In genomic region chr17:46844811-46845210, GRCm38 (mm10) we compare ENCODE assay signal across 13 mouse cellular contexts. TPM values are rescaled to one million over a fixed set of nuclear protein-coding genes. Genes with fewer than 3 reads are reported as not detected.
A peak's percentile ranks its signal among the peaks of the same experiment; 100 is the strongest.
DNase-seq lines count a peak whose midpoint lies in the region; ATAC-seq and TF ChIP-seq lines count a peak whose summit lies in the region.
"Had no signal": no experiment of that assay in that cellular context is flagged by ENCODE, and none has a peak within 500 bp of the region (broad histone marks: within the 10 kb centered on the region; RNA-seq: fewer than 3 reads in every experiment).

No protein-coding gene starts in this region.

- H3K27me3 ChIP-seq in kidney, embryonic 16.5 days (ENCODE audit: insufficient read depth, low read length), result no peaks in the 10 kb centered on the region
- H3K27me3 ChIP-seq: forebrain, embryonic 12.5 days; heart, embryonic 15.5 days; kidney, embryonic 15.5 days had no signal

- H3K4me2 ChIP-seq in kidney, embryonic 16.5 days (replicated peaks; ENCODE audit: low read depth, low read length), result no peak overlapping the region
- H3K4me2 ChIP-seq: forebrain, embryonic 12.5 days; heart, embryonic 15.5 days; kidney, embryonic 15.5 days; lung, embryonic 14.5 days had no signal

- in situ Hi-C loops in ES-E14 (cut with MboI; ENCODE audit: low sequenced_read_pairs in 2 of 2, unreplicated experiment in 2 of 2), result no loop called here

- peaks cover 35% of the 10 kb centered on the region for H3K4me1 ChIP-seq in kidney, embryonic 16.5 days (ENCODE audit: insufficient read depth, low read length)
- H3K4me1 ChIP-seq in ES-E14 (ENCODE audit: control insufficient read depth in 2 of 2, insufficient read depth in 2 of 2, low read length in 2 of 2, poor library complexity in 1 of 2), result peaks cover 2 to 24% of the 10 kb centered on the region in 2 experiments
- H3K4me1 ChIP-seq in lung, adult 2 months (ENCODE audit: control insufficient read depth, insufficient read depth, low read length), result peaks cover 9% of the 10 kb centered on the region

- TF ChIP-seq POLR2A in lung, adult 2 months (IDR thresholded peaks at IDR 0.05; ENCODE audit: borderline replicate concordance, extremely low read depth, low read depth, low read length), result no peak

- WGBS in kidney, embryonic 16.5 days, result 27% methylated on average over 10 of the region's 10 CpGs
- WGBS in lung, adult 2 months, result 60% methylated on average over 10 of the region's 10 CpGs

- no peak for ATAC-seq in kidney, embryonic 16.5 days (ENCODE audit: low FRiP score, low TSS enrichment)

- peak overlapping the region; percentile 9; the same call in 1 of the 2 replicates for H3K9ac ChIP-seq in kidney, embryonic 16.5 days (replicated peaks; ENCODE audit: low read length)
- H3K9ac ChIP-seq in ES-E14 (ENCODE audit: insufficient read depth, low read depth, low read length, poor library complexity, severe bottlenecking), result peak overlapping the region; percentile 45; the same call in 1 of the 2 replicates
- H3K9ac ChIP-seq: heart, embryonic 15.5 days; kidney, embryonic 15.5 days; lung, embryonic 14.5 days had no signal

- H3K4me3 ChIP-seq in kidney, embryonic 16.5 days (ENCODE audit: low read length), result no peak overlapping the region
- H3K4me3 ChIP-seq in ES-E14 (ENCODE audit: insufficient read depth in 1 of 2, low read depth in 1 of 2, low read length in 2 of 2, poor library complexity in 1 of 2, severe bottlenecking in 1 of 2), result peak overlapping the region; percentile 48 to 68
- no peak overlapping the region for H3K4me3 ChIP-seq in lung, adult 2 months (replicated peaks; ENCODE audit: extremely low read depth, low read depth, low read length)
- H3K4me3 ChIP-seq: forebrain, embryonic 12.5 days; heart, embryonic 15.5 days; kidney, embryonic 15.5 days; layer of hippocampus, adult 2 months had no signal

- DNase-seq in kidney, adult 9 months, result no peak
- no peak for DNase-seq in ES-E14 (ENCODE audit: low read depth, low spot score)
- peak; percentile 79 for DNase-seq in brain, adult 2 months (ENCODE audit: low read depth, low spot score)
- DNase-seq in cerebellum, postnatal 10 days, result peak; percentile 76 to 82
- no peak for DNase-seq in lung, adult 2 months
- no peak for DNase-seq in embryo, embryonic 11 days
- DNase-seq: lung, embryonic 14.5 days; retina, postnatal 1 day had no signal

- H3K9me3 ChIP-seq in kidney, embryonic 16.5 days (ENCODE audit: low read length), result no peaks in the 10 kb centered on the region
- H3K9me3 ChIP-seq in ES-E14 (ENCODE audit: control insufficient read depth, insufficient read depth, low read depth, low read length), result no peaks in the 10 kb centered on the region
- H3K9me3 ChIP-seq: forebrain, embryonic 12.5 days; heart, embryonic 15.5 days; kidney, embryonic 15.5 days had no signal

- TF ChIP-seq CTCF in lung, adult 2 months (IDR thresholded peaks at IDR 0.05; ENCODE audit: insufficient read depth, low read length), result no peak

- no peak overlapping the region for H3K27ac ChIP-seq in kidney, embryonic 16.5 days (ENCODE audit: low read length)
- H3K27ac ChIP-seq in ES-E14 (ENCODE audit: insufficient read depth, low read depth, low read length, poor library complexity, severe bottlenecking), result peak overlapping the region; percentile 50; the same call in 1 of the 2 replicates
- H3K27ac ChIP-seq: forebrain, embryonic 12.5 days; heart, embryonic 15.5 days; kidney, embryonic 15.5 days; layer of hippocampus, adult 2 months had no signal

- H3K36me3 ChIP-seq in kidney, embryonic 16.5 days (ENCODE audit: insufficient read depth, low read length), result no peaks in the 10 kb centered on the region
- H3K36me3 ChIP-seq in ES-E14 (ENCODE audit: control insufficient read depth, insufficient read depth, low read length, poor library complexity, severe bottlenecking), result peaks cover 2% of the 10 kb centered on the region; the same call in 1 of the 2 replicates
- H3K36me3 ChIP-seq: heart, embryonic 15.5 days; kidney, embryonic 15.5 days had no signal

TF ChIP-seq in ES-E14, 5 proteins besides CTCF, POLR2A, EP300 and RAD21:
- no peak for TF ChIP-seq CHD2 (IDR thresholded peaks at IDR 0.05; ENCODE audit: low read depth, low read length)
- no peak for TF ChIP-seq ZNF384 (IDR thresholded peaks at IDR 0.05; ENCODE audit: low read depth, low read length)
TF ChIP-seq in ES-E14: peak in this region for 0.

RNA-seq across cellular contexts. Expression of gene Bicral, which starts 13.5 kb away (rescaled TPM):
- polyA plus RNA-seq in kidney, embryonic 16.5 days (2015; fragmentation: Nextera tagmentation; extraction: Ambion mirVana), result 3.2 and 3.6 TPM in 2 replicates
- total RNA-seq in ES-E14 (2012; rRNA removed), result 20.2 and 27.1 TPM in 2 replicates
- 11.8 and 16.3 TPM in 2 replicates for polyA plus RNA-seq in lung, adult 2 months (2012; rRNA removed)

RNA-seq across cellular contexts. Expression of gene Tbcc, which starts 45.7 kb away (rescaled TPM):
- 49.8 and 54.7 TPM in 2 replicates for polyA plus RNA-seq in kidney, embryonic 16.5 days (2015; fragmentation: Nextera tagmentation; extraction: Ambion mirVana)
- total RNA-seq in ES-E14 (2012; rRNA removed), result 20.5 and 30.0 TPM in 2 replicates
- polyA plus RNA-seq in lung, adult 2 months (2012; rRNA removed), result 17.9 and 20.8 TPM in 2 replicates

Comparison
In these comparisons a context has a peak if more than half of its experiments do, and no peak if none do; other contexts are left out.
1. H3K4me3 ChIP-seq: peak in ES-E14 (2 of 2); none in kidney, embryonic 16.5 days (single experiment) and lung, adult 2 months (single experiment).
2. DNase-seq: peak in brain, adult 2 months (single experiment) and cerebellum, postnatal 10 days (2 of 2); none in kidney, adult 9 months (single experiment), ES-E14 (single experiment), lung, adult 2 months (single experiment) and embryo, embryonic 11 days (single experiment).